Mouse (Mus musculus) stomach, postnatal 0 days (tissue): ENCODE data around the gene Epha10.

ENCODE experiments used
- CTCF ChIP-seq: IDR thresholded peaks from 2 replicates; pipeline ENCODE4 v1.5.1; 2016; ENCODE audit warnings: antibody characterized with exemption, low read depth, mild to moderate bottlenecking, moderate library complexity
- EP300 ChIP-seq: optimal IDR thresholded peaks from 2 replicates; pipeline ENCODE3; 2016; ENCODE audit warnings: antibody characterized with exemption

DNA sequence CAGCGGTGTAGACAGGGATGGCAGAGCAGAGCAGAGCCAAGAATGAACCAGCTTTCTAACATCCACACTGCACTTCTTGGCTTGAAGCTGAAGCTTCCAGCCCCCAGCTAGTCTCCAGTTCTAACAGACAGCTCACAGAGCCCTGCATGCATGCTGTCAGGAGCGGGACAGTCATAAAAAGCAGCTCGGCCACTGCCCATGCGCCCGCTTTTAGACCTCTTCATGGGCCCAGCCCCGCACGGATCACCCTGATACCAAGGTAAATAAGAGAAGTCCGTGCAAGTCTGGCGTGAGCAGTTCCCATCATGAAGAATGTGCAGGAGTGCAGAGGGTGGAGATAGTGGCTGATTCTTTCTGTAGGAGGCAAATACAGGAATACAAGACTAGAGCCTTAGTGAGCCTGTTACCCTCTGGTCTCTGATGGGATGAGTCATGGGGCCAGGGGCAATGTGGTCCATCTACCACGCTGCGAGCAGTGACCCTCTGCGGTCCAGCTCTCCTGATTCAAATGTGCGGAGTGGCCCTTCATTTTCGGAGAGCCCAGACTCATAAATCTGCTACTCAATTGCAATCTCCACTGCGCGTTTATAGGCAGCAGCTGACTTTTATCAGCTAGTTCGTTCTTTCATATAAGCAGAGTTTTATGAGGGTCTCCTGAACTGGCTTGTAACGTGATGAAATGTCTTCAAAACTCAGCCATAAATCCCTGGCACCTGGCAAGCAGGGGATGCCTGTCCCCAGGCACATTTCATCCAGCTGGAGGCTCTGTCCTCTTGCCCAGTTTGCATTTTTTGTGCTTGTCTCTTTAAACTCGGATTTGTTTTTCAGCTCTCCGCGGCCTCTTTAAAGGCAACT lies 69.7 kb downstream of the Epha10 start:
- TF ChIP-seq EP300 (no peak), CTCF (no peak)
